Mouse (Mus musculus) right cerebral cortex, postnatal 10 days (tissue): ENCODE results near the gene Gm20388.
"Not testable (repeated sequence)": the region's sequence is repeated elsewhere in the genome, so short reads cannot be mapped to it uniquely, and the experiment has no call there.

Source experiments
- DNase-seq, 2 experiments: peaks; one replicate each; pipeline ENCODE4 v3.0.0; 2021; ENCODE audit warnings: low spot score in 2 of 2

Gene Gm20388

DNA sequence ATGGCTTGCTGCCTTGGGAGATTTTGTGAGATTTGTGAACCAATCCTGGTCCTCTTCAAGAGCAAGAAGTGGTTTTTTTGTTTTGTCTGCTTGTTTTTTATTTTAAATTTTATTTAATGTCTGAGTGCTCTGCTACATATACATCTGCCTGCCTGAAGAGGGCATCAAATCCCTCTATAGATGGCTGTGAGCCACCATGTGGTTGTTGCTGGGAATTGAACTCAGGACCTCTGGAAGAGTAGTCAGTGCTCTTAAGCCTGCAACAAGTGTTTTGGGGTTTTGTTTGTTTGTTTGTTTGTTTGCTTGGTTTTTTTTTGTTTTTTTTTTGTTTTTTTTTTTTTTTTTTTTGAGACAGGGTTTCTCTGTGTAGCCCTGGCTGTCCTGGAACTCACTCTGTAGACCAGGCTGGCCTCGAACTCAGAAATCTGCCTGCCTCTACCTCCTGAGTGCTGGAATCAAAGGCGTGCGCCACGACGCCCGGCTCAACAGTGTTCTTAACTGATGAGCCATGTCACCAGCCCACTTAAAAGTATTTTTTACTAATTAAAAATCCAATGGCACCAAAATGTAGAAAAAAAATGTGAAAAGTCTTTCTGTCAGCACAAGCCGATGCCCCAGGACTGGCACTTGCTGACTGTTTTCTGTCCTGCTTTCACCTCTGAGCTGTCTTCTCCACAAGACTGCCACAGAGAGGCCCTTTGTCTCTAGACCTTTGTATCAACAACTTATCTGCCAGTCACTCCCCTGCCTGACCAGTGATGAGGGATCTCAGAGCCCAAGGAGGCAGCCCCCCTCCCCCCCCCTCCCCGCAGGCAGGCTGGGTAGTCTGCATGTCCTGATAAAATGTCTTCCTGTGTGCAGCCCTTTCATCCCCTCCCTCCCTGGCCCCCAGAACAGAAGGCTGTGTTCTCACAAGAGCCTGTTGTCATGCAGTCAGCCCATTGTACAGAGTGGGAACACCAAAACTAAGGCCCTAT, 3505.6 kb downstream of the Gm20388 start:
- peak in 1 of 2 experiments; percentile 65 for DNase-seq

- peak in 1 of 2 experiments; percentile 44 for DNase-seq
These were observed 3506.4 kb downstream of the Gm20388 start for GRCm38 (mm10) chr8:123416944-123417555.

DNA sequence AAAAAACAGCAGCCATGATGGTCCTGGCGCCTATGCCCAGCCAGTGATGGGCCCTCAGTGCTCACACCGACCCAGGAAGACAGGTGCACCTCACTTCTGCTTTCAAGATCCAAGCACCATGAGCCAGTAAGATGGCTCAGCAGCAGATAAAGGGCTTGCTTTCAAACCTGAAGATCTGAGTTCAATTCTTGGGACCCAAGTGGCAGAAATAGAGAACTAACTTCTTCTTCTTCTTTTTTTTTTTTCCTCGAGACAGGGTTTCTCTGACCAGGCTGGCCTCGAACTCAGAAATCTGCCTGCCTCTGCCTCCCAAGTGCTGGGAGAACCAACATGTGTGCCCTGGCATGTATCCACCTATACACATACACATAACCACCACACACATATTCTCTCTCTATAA, 3509.1 kb downstream of the Gm20388 start:
- no peak for DNase-seq

DNA sequence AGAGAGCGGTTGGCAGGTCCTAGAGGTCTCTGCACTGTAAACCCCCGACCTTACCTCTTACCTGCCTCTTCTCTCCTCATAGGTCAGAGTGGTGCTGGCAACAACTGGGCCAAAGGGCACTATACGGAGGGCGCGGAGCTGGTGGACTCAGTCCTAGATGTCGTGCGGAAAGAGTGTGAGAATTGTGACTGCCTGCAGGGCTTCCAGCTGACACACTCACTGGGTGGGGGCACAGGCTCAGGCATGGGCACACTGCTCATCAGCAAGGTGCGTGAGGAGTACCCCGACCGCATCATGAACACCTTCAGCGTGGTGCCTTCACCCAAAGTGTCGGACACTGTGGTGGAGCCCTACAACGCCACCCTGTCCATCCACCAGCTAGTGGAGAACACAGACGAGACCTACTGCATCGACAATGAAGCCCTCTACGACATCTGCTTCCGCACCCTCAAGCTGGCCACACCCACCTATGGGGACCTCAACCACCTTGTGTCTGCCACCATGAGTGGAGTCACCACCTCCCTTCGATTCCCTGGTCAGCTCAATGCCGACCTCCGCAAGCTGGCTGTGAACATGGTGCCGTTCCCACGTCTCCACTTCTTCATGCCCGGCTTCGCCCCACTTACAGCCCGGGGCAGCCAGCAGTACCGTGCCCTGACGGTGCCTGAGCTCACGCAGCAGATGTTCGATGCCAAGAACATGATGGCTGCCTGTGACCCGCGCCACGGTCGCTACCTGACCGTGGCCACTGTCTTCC, 3510.1 kb downstream of the Gm20388 start:
- DNase-seq, result peak in 1 of 2 experiments; percentile 35

GRCm38 (mm10) chr8:123421325-123421724, 3510.7 kb downstream of the Gm20388 start:
- peak in 1 of 2 experiments; percentile 42 for DNase-seq

DNA sequence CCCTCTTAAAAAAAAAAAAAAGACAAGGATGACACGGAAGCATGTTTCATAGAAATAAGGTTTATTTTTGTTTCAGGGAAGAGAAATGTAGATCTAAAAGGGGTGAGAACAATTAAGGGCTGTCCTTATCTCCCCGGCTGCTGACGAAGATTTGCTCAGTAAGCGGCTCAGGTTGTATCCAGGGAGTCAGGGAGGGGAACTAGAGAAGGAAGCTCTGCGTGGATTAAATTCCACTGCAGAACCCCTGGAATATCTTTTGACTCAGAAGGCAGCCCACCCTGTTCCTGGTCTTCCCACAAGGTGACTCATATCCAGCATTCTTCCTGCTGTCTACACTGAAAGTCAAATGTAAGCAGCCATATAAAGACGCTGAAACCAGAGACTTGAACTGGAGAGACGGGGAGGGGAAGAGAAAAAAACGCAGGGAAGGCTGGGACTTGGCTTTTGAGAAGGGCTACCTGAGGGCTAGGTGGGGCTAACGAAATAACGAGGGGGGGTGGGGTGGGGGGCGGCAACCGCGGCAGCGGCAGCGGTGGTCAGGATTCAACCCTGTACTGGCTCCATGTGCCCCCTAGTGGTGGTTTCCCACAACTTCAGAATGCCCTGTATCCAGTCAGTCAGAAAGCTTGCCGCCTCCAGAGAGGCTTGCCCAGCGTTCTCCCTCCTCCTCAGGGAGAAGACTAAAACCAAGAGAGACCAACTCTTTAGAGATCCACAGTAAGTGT, 3511.6 kb downstream of the Gm20388 start:
- peak; percentile 83 to 87 for DNase-seq

DNA sequence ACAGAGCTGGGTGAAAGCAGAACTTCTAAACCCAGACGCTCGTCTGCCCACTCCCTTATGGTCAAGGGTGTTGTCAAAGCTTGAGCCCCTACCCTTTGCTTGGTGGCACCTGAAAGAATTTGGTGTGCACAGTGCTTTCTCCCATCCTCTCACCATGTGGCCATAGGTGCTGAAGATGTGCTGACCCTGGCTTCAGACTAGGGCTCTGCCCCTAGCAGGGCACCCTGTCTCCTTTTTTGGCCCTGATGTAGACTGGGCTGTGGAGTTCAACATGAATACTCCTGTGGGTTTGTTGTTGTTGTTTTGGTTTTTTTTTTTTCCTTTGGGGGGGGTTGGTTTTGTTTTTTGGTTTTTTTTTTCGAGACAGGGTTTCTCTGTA, 3512.1 kb downstream of the Gm20388 start:
- DNase-seq, result no peak

GRCm38 (mm10) chr8:123423441-123423840, 3512.8 kb downstream of the Gm20388 start, which contains the start of gene Def8:
Def8 (plus strand) TSS chr8:123423527.
- no peak for DNase-seq

- DNase-seq, result no peak
These were observed 3516.2 kb downstream of the Gm20388 start for GRCm38 (mm10) chr8:123426511-123427509.

- DNase-seq, result no peak
These were observed 3517.1 kb downstream of the Gm20388 start for GRCm38 (mm10) chr8:123427639-123428275.

- DNase-seq, result no peak
These were observed 3517.8 kb downstream of the Gm20388 start for GRCm38 (mm10) chr8:123428343-123428893.

DNA sequence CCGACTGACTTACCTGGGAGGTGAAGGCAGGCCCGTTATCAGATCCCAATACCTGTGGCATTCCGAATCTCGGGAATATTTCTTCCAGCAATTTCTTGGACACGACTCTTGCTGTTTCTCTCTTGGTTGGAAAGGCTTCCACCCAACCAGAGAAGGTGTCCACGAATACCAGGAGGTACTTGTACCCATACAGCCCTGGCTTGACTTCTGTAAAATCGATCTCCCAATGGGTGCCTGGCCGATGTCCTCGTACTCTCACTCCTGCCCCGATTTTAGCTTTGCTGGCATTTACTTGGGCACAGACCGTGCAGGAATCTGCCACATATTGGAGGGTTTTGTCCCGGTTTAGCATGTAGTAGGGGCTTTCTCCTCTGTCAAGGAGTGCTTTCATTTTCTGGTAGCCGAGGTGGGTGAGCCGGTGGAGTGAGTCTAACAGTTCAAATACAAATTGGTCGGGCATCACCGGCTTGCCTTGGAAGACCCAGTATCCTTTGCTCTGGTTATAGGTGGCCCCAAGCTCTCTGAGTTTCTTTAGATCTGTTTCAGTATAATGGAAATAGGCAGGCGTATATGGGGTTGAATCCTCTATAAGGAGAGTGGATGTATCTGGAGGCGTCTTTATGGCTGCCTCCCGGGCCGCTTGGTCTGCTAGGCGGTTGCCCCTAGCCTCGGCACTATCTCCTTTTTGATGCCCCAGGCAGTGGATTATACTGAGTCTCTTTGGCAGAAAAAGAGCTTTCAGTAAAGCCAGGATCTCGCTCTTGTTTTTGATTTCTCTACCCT, 3518.5 kb downstream of the Gm20388 start:
- no peak for DNase-seq

DNA sequence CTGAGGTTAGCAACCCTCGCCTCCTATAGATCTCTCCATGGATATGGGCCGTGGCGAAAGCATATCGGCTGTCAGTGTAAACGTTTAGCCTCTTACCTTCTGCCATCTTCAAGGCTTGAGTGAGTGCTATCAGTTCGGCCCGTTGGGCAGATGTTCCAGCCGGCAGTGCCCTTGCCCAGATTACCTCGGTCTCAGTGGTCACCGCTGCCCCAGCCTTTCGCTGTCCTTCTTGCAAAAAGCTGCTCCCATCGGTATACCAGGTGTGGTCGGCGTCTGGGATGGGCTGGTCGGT, 3519.0 kb downstream of the Gm20388 start:
- DNase-seq, result not testable (repeated sequence)

- DNase-seq, result not testable (repeated sequence)
These were observed 3520.3 kb downstream of the Gm20388 start for GRCm38 (mm10) chr8:123430936-123431335.

GRCm38 (mm10) chr8:123431616-123432365, 3521.2 kb downstream of the Gm20388 start:
- DNase-seq, result no peak

DNA sequence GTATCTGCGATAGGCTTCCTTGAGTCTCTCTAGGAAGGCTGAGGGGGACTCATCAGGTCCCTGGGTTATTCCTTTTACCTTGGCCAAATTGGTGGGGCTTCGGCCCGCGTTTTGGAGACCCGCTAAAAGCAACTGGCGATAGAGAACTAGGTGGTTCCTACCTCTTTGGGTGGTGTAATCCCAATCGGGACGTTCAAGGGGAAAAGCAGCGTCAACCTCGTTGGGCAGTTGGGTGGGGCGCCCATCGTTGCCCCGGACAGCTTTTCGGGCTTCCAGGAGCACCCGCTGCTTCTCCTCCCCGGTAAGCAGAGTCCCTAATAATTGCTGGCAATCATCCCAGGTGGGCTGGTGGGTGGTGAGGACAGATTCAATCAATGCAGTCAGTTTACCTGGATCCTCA, 3521.7 kb downstream of the Gm20388 start:
- DNase-seq, result no peak

DNA sequence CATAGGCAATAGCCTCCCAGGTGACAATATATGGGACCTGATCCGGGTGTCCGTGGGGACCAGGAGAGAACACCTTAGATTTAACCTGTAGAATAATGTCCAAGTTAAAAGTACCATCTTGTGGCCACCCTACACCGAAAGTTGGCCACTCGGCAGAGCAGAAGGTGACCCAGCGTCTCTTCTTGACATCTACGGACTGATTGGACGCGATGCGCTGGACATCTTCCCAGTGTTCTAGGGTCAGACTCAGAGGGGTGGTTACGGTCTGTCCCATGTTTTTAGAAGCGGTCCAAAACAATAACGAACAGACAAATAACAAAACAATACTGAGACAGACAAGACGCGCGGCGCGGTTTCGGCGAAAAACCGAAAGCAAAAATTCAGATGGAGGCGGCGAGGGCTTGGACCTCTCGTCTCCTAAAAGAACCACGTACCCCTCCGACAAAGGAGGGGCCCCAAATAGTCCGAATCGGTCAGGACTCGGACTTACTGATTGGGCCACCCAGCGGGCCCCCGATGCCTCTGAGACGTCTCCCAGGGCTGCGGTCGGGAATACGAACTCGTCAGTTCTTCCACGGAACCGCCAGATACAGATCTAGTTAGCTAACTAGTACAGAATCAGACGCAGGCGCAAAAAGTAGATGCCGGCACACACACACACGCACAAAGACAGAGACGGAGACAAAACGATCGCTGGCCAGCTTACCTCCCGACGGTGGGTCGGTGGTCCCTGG, 3522.8 kb downstream of the Gm20388 start:
- not testable (repeated sequence) for DNase-seq
